Mouse (Mus musculus): ENCODE measurements around the gene Dnttip1. TPM values are rescaled to one million over a fixed set of nuclear protein-coding genes. Genes with fewer than 3 reads are reported as not detected.

Gene Dnttip1
- polyA plus RNA-seq, 1 experiment from 2014 or later, result 70.5 TPM

DNA sequence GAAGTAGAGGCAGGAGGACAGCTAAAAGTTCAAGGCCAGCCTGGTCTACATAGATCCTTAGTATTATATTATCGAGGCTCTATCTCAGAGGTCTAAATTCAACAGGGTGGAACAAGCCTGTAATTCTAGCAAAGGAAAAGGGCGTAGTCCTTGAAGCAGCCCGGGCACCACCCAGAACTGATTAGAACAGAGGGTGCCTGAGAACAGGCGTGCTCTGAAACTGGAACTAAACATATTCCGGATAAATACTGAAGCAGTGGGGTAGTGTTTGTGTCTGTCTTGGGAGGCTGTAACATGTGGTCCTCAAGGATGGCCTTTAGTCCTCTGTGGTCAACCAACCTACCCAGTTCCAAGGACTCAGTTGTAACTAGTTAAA lies 28.2 kb downstream of the Dnttip1 start:
- peaks cover 22% of the 10 kb centered on the region for H3K36me3 ChIP-seq
- no peak overlapping the region for H3K4me3 ChIP-seq
- no peaks in the 10 kb centered on the region for H3K9me3 ChIP-seq
- no peak for ATAC-seq (ENCODE audit: borderline replicate concordance, extremely low read depth, low FRiP score, low TSS enrichment)
- WGBS, result 77% methylated on average over 5 of the region's 5 CpGs
- H3K27ac ChIP-seq, result no peak overlapping the region
- no peak overlapping the region for H3K9ac ChIP-seq
- H3K27me3 ChIP-seq, result no peaks in the 10 kb centered on the region
- H3K4me1 ChIP-seq, result peaks cover 29% of the 10 kb centered on the region
- no peak overlapping the region for H3K4me2 ChIP-seq

DNA sequence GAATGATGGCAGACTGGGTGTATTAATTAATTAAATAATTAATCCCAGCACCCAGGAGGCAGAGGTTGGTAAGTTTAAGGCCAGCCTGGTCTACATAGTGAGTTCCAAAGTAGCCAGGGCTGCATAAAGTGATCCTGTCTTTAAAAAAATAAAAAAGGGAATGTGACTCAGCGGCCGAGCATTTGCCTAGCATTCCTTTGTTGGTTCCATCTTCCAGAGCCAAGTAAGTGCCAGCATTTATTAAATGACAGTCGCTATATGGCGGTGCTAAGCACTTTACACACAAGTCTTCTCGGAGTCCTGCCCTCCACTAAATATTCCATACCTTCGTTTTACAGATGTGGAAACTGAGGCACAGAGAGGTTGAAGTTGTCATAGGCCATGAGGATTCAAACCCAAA lies 30.3 kb downstream of the Dnttip1 start:
- peaks cover 21% of the 10 kb centered on the region for H3K36me3 ChIP-seq
- H3K27ac ChIP-seq, result no peak overlapping the region
- H3K4me2 ChIP-seq, result no peak overlapping the region
- ATAC-seq (ENCODE audit: borderline replicate concordance, extremely low read depth, low FRiP score, low TSS enrichment), result no peak
- H3K4me1 ChIP-seq, result peaks cover 20% of the 10 kb centered on the region
- H3K9ac ChIP-seq, result no peak overlapping the region
- no peak overlapping the region for H3K4me3 ChIP-seq
- H3K27me3 ChIP-seq, result no peaks in the 10 kb centered on the region
- 72% methylated on average over 6 of the region's 6 CpGs for WGBS
- H3K9me3 ChIP-seq, result no peaks in the 10 kb centered on the region

DNA sequence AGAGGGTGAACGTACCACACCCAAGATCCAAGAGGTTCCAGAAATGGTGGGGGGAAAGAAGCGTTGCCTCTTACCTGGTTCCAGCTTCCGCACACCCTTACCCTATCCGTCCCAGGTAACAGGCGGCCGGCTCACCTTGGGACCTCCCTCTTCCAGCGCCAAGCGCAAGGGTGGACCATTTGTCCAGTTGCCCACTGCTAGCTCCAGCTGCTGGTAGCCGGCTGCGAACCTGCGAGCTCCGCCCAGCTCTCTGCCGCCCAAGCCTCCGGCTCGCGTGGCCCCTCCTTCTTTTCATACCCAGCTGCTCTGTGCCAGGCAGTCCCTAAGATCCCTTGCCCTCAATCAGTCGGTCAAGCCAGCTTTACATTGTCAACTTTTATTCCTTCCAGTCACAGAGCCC lies 31.0 kb downstream of the Dnttip1 start:
- ATAC-seq (ENCODE audit: borderline replicate concordance, extremely low read depth, low FRiP score, low TSS enrichment), result no peak
- Histone ChIP-seq H3K9me3 (no peaks in the 10 kb centered on the region), H3K27ac (no peak overlapping the region), H3K4me1 (peaks cover 13% of the 10 kb centered on the region), H3K27me3 (no peaks in the 10 kb centered on the region), H3K36me3 (peaks cover 16% of the 10 kb centered on the region), H3K4me2 (no peak overlapping the region), H3K9ac (no peak overlapping the region), H3K4me3 (no peak overlapping the region)
- 56% methylated on average over 17 of the region's 17 CpGs for WGBS

DNA sequence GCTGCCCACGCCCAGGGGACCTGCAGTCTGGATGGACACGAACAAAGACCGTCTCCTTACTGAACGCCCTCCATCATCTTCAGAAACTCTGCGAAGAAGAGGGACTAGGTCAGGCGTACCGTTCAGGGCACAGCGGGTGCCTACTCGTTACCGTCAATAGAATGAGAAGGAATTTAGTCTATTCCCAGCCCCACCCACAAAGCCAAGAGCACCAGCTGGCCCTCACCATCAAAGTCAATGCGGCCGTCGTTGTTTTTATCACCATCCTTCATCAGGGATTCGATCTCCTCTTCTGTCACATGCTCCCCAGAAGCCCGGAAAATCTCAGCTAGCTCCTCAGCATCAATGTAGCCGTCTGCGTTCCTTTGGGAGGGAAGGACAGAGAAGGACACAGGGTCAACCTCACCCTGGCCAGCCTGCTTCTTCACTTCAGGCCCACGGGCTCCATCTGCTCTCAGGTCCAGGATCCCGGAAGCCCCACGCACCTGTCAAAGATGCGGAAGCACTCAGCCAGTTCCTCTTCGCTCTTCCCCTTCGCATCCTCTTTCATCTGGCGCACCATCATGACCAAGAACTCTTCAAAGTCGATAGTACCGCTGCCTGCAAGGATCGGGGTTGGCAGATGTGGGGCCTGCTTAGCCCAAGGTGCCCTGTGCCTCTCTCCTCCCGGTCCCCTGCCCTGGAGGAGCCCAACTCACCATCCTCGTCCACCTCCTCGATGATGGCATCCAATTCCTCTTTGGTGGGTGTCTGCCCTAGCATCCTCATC lies 31.6 kb downstream of the Dnttip1 start:
- peaks cover 10% of the 10 kb centered on the region for H3K36me3 ChIP-seq
- peaks cover 7% of the 10 kb centered on the region; the same call in 1 of the 2 replicates for H3K4me1 ChIP-seq
- no peaks in the 10 kb centered on the region for H3K9me3 ChIP-seq
- H3K27me3 ChIP-seq, result no peaks in the 10 kb centered on the region
- WGBS, result 75% methylated on average over 30 of the region's 30 CpGs
- ATAC-seq (ENCODE audit: borderline replicate concordance, extremely low read depth, low FRiP score, low TSS enrichment), result no peak
- no peak overlapping the region for H3K4me3 ChIP-seq
- no peak overlapping the region for H3K27ac ChIP-seq
- H3K4me2 ChIP-seq, result no peak overlapping the region
- H3K9ac ChIP-seq, result no peak overlapping the region

GRCm38 (mm10) chr2:164778015-164778287 lies 32.2 kb downstream of the Dnttip1 start:
- H3K4me3 ChIP-seq, result no peak overlapping the region
- WGBS, result 93% methylated on average over 11 of the region's 11 CpGs
- H3K9me3 ChIP-seq, result no peaks in the 10 kb centered on the region
- H3K36me3 ChIP-seq, result peaks cover 5% of the 10 kb centered on the region
- ATAC-seq (ENCODE audit: borderline replicate concordance, extremely low read depth, low FRiP score, low TSS enrichment), result no peak
- no peak overlapping the region for H3K9ac ChIP-seq
- peaks cover 3% of the 10 kb centered on the region; the same call in 1 of the 2 replicates for H3K4me1 ChIP-seq
- no peak overlapping the region for H3K4me2 ChIP-seq
- no peak overlapping the region for H3K27ac ChIP-seq
- no peaks in the 10 kb centered on the region for H3K27me3 ChIP-seq

DNA sequence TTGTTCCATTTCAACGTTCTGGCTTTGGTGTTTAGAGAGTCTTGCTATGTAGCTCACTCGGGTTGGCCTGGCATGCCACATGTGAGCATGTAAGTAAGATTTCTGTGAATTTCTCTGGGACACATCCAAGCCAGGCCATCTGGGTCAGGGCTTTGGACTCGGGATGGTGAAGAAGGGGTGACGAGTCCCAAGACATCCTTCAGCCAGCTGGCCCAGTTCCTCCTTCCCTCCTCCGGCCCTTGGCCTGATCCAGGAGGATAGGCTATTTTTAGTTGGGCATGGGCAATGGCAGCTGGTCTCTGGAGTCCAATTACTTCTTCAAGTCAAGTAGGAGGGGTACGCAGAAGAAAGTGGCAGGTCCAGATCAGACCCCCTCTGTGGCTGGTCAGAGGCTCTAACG lies 33.0 kb downstream of the Dnttip1 start:
- whole genome bisulfite sequencing, result 66% methylated on average over 7 of the region's 7 CpGs

DNA sequence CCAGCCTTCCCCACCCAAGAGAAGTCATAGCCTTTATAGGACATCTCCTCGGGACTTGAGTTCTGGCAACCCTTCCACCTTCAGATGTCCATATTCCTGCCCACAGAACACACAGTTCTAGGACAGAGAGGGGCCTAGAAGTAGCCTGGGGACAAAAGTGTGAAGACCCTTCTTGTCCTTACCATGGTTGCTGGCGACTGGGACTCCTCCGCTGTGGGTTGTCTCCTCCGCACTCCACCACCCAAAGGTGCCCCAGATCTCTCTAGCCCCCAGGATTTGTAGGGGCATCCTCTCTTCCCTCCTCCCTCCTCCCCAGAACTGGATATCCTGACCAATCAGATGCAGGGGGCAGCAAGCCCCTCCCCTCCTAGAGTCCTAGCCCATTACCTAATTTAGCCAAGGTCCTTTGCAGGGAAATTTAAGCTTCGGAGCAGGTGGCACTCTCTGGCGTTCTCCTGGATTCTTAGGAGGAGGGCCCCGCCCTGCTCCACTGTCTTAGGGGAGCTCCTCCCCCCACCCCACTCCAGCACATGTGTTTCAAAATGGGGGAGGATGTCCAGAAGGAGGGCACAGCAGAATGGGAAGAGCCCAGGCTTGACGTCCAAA lies 33.8 kb downstream of the Dnttip1 start, which contains the start of gene Tnnc2:
Gene Tnnc2, minus strand, starts transcription at position 487 of the 606 bp plus-strand sequence.
- Histone ChIP-seq H3K9me3 (no peaks in the 10 kb centered on the region), H3K9ac (no peak within 1 kb of the TSS), H3K27me3 (no peaks in the 10 kb centered on the region), H3K4me3 (no peak within 1 kb of the TSS), H3K27ac (no peak within 1 kb of the TSS), H3K4me2 (no peak within 1 kb of the TSS), H3K36me3 (no peaks in the 10 kb centered on the region), H3K4me1 (no peaks in the 10 kb centered on the region)
- ATAC-seq (ENCODE audit: borderline replicate concordance, extremely low read depth, low FRiP score, low TSS enrichment), result no peak
- 67% methylated on average over 8 of the region's 8 CpGs for WGBS

More for the DNA sequence above, 33.0 kb downstream of the Dnttip1 start:
- no peaks in the 10 kb centered on the region for H3K4me1 ChIP-seq
- no peak for ATAC-seq (ENCODE audit: borderline replicate concordance, extremely low read depth, low FRiP score, low TSS enrichment)
- no peaks in the 10 kb centered on the region for H3K27me3 ChIP-seq
- H3K4me3 ChIP-seq, result no peak overlapping the region
- H3K4me2 ChIP-seq, result no peak overlapping the region
- no peaks in the 10 kb centered on the region for H3K36me3 ChIP-seq
- no peak overlapping the region for H3K27ac ChIP-seq
- no peak overlapping the region for H3K9ac ChIP-seq
- H3K9me3 ChIP-seq, result no peaks in the 10 kb centered on the region

GRCm38 (mm10) chr2:164781876-164782275 lies 36.1 kb downstream of the Dnttip1 start:
- Histone ChIP-seq H3K4me3 (no peak overlapping the region), H3K27me3 (no peaks in the 10 kb centered on the region), H3K4me1 (peaks cover 6% of the 10 kb centered on the region), H3K36me3 (no peaks in the 10 kb centered on the region), H3K9ac (no peak overlapping the region), H3K27ac (no peak overlapping the region), H3K9me3 (no peaks in the 10 kb centered on the region), H3K4me2 (no peak overlapping the region)
- 54% methylated on average over 4 of the region's 4 CpGs for WGBS
- ATAC-seq (ENCODE audit: borderline replicate concordance, extremely low read depth, low FRiP score, low TSS enrichment), result no peak

DNA sequence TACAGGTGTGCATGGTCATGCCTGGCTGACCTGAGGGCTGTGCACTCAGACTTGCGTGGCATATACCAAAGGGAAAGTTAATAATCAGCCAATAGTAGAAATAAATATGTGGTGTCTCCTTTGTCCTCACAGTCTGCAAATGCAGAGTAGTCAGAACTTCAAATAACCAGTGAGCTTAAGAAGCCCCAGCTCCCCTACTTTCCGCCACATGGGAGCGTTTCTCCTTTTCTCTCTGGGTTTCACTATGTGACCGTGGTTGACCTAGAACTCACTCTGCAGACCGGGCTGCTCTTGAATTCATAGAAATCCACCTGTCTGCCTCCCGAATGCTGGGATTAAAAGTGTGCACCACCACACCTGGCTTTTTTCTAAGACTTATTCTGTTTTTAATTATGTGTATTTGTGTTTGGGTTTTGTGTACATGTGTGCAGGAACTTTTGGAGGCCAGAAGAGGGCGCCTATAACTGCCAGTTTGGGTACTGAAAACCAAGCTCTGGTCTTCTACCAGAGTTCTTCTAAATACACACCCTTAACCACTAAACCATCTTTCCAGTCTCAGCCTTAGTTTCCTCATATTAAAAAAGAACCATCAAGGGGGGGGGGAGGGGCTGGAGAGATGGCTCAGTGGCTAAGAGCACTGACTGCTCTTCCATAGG lies 38.3 kb downstream of the Dnttip1 start:
- Histone ChIP-seq H3K9ac (no peak overlapping the region), H3K27me3 (no peaks in the 10 kb centered on the region), H3K4me2 (no peak overlapping the region)

DNA sequence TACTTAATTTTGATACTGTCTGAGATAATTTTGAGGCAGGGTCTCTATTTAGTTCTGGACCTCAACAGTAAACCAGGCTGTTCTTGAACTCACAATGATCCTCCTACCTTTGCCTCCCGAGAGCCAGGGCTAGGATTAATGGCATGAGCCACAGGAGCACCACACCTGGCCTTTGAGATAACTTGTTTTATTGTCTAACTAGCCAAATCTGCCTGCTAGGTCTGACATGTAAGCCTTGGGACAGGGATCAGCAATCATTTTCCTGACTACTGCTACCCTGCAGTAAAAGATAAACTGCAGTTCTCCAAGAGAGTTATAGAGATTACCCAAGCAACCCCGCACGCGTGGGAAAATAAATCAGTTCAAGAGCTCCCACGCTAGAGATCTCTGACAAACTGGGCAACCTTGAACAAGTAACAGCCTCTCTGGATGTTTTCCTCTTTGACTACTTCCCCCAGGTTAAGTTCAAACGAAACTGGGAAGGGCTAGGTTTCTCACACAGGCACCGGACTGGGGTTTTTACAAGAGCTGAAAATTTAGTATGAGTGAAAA lies 39.2 kb downstream of the Dnttip1 start:
- 4% methylated on average over 7 of the region's 7 CpGs for WGBS
- no peak for ATAC-seq (ENCODE audit: borderline replicate concordance, extremely low read depth, low FRiP score, low TSS enrichment)
- Histone ChIP-seq H3K9me3 (no peaks in the 10 kb centered on the region), H3K4me1 (peaks cover 24% of the 10 kb centered on the region), H3K9ac (peak overlapping the region; percentile 81), H3K36me3 (no peaks in the 10 kb centered on the region), H3K27ac (peak overlapping the region; percentile 92), H3K4me3 (peak overlapping the region; percentile 73), H3K4me2 (peak overlapping the region; percentile 90), H3K27me3 (no peaks in the 10 kb centered on the region)

More for the DNA sequence above, 38.3 kb downstream of the Dnttip1 start:
- ATAC-seq (ENCODE audit: borderline replicate concordance, extremely low read depth, low FRiP score, low TSS enrichment), result no peak
- Histone ChIP-seq H3K36me3 (no peaks in the 10 kb centered on the region), H3K9me3 (no peaks in the 10 kb centered on the region), H3K4me3 (no peak overlapping the region), H3K27ac (no peak overlapping the region), H3K4me1 (peaks cover 24% of the 10 kb centered on the region)
- 74% methylated on average over 7 of the region's 7 CpGs for WGBS

- ATAC-seq (ENCODE audit: borderline replicate concordance, extremely low read depth, low FRiP score, low TSS enrichment), result peak; percentile 95
- peaks cover 24% of the 10 kb centered on the region for H3K4me1 ChIP-seq
- H3K27ac ChIP-seq, result peak within 1 kb of the TSS; percentile 92
- H3K27me3 ChIP-seq, result no peaks in the 10 kb centered on the region
- H3K9ac ChIP-seq, result peak within 1 kb of the TSS; percentile 81
- H3K9me3 ChIP-seq, result no peaks in the 10 kb centered on the region
- H3K36me3 ChIP-seq, result no peaks in the 10 kb centered on the region
- WGBS, result under 1% methylated on average over 78 of the region's 89 CpGs
- peak within 1 kb of the TSS; percentile 90 for H3K4me2 ChIP-seq
- H3K4me3 ChIP-seq, result peak within 1 kb of the TSS; percentile 73
These were observed 40.0 kb downstream of the Dnttip1 start, which contains the start of gene Snx21 for GRCm38 (mm10) chr2:164785481-164786387. Gene Snx21 (plus strand): TSS chr2:164785823.

Data from lung, embryonic 15.5 days (tissue).